Mouse (Mus musculus): ENCODE measurements at regions not wholly inside any gene's neighbourhood (a gene's known extent, or its start where the extent isn't known, plus 50 kb on each side); places are given as distances from the start of the nearest gene placed in this dataset.

DNA sequence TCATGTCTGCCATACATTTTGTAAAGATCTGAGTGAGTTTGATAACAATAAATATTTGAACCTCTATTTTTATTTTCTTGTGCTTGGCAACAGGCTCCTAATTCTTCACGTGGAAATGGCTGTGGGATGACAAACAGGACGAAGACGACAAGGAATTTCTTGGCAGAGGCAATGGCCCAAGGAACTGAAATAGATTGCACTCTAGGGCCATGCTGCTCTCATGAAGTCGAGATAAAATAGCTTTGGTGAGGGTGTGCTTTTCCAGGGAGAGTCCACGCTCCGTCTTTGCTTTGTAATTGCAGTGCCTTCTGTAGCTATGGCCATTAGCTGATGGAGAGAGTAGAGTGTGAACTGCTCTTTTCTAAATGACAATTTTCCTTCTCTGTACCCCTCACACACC, 50.9 kb upstream of the 1810046K07Rik start:
- DNase-seq (ENCODE audit: low spot score in 2 of 2): no peak

DNA sequence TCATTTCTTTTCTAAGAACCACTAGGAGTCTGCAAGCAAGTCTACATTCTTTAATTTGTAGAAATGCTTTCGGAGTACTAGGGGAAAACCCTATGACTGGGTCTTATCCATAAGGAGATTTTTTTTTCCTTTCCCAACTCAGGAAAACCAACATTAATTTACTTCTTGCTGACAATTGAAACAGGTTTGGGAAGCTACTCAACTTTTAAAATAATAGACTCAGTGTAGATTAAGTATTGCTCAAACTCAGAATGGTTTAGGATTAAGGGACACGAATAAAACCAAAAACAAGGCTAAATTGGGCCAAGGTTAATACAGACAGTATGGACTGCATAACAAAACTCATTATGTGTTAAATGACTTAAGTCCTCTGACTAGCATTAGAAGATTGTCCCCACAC, 65.2 kb upstream of the 1810046K07Rik start:
- no peak for DNase-seq (ENCODE audit: low spot score in 2 of 2)

DNA sequence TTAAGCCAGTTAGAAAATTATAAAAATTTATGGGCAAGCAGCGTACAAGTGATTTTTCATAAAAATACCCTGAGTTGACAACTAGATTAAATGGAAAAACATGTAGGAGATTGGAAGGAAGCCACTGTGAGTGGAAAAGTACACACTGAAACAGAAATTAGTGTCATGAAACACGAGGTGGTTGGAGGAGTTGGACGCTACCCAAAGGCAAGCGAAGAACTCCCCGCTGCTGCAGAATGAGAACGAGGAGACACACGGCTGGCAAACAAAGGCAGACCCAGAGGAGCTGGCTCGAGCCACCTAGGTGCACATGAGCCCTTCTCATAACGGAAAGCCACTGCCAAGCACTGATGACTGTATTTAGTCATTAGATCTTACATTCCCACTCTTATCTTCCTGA, 65.7 kb upstream of the 1810046K07Rik start:
- DNase-seq (ENCODE audit: low spot score in 2 of 2): peak in 1 of 2 experiments; percentile 23

DNA sequence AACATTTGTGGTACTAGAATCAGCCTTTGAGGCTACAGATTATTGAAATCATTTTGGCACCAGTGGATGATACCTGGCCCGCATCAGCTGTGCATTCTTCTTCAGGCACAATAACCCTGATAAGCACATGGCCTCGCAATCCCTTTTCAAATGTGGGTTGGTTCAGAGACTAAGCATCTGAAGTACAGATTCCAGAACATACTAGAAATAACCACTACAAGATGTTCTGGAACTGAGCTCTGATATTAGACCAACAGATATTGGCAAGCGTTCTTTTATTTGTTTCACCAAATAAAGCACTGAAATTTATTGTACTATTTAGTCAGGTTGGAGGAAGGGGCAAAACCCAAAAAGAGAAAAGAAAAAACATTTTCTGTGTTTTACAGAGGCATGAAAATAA, 68.1 kb upstream of the 1810046K07Rik start:
- DNase-seq (ENCODE audit: low spot score in 2 of 2): no peak

DNA sequence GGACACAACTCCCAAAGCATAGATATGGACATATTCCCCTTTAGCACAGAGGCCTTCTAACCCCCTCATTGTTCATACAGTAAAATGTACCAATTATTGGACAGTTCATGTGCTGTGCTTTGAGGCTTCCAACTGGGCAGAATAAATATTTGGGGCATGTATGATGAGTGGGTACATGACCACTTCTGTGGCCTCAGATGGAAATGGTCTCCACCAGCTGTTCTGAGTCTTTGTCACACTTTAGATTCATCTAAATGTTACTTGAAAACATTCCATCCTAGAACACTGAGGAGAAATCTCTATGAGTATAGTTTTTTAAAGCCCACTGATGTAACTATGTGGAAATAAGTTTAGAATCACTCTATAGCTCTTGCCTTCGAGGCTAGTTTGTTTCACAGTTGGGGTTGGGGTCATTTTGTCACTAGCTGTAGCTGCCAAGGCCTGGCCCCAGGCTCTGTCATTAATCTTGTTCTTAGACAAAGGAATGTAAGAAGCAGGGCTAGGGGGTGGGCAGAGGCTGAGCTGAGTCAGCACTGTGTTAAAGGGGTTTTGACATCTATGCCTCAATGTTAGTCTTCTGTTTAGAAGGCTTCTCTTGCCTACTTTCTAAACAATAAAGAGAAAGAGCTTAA, 69.0 kb upstream of the 1810046K07Rik start:
- DNase-seq (ENCODE audit: low spot score in 2 of 2): no peak

DNA sequence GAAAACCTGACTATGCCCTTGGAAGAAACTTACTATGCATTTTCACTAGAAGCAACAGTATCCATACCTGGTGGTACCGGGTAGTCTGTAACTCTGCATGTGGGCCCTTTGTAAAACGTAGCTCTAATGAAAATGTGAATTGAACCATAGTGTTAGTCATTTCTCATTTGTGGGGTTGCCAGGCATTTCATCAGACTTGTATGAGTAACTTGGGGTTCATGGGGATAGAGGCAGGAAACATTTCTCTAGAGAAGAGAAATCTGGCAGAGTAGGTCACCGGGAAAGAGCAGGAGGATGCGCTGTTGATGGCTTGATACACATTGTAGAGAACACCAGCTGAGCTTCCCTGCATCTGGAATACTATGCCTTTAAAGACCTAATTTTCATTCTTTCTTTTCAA, 70.2 kb upstream of the 1810046K07Rik start:
- no peak for DNase-seq (ENCODE audit: low spot score in 2 of 2)

DNA sequence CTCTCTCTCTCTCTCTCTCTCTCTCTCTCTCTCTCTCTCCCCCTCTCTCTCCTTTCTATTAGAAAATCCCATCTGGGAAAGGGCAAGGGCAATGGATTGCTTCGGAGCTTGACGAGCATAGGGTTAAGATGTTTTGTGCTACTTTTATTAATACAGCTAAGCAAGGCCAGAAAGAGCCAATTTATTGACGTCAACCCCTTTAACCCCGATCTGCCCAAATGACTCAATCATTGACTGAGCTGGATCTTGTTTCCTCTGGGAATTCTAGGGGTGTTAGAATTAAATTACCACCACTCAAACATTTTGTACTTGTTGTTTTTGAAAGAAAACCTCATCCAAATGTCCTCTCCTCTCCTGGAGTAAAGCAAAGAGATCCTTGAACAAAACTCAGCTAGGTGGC, 70.6 kb upstream of the 1810046K07Rik start:
- no peak for DNase-seq (ENCODE audit: low spot score in 2 of 2)

DNA sequence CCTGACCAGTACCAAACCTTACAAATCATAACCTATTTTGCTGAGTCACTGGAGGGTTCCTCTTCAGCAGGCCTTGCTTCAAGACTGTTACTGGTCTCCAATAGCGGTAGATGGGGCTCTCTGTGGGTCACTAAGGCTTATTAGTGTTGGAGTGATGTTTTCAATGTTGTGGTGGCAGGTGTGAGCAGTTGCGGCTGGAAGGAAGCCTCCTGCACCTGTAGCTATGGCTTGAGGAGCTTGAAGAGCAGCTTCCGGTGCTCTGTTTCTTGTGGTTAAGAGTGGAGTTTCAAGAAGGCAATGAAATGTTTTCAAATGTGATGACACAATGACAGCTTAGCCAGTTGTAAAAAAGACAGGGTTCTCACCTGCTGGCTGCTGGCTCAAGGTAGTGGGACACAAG, 73.1 kb upstream of the 1810046K07Rik start:
- no peak for DNase-seq (ENCODE audit: low spot score in 2 of 2)

DNA sequence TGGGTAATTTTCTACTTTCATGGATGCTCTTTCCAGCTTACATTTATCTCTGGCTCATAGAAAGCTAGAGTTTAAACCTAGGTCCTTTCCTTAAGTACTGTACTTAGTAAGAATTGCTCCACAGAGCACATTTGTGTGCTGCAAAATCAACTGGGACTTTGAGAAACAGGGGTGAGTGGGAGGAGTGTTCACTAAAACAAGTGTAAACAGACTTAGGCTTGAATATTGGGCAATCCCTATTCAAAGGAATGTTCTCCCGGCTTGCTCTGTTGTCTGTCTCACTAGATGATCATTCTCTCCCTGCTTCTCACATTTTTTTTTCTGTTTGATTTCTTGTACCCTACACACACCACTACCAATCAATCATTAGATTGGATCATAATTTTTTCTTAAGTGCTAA, 79.3 kb upstream of the 1810046K07Rik start:
- DNase-seq (ENCODE audit: low spot score in 2 of 2): no peak

DNA sequence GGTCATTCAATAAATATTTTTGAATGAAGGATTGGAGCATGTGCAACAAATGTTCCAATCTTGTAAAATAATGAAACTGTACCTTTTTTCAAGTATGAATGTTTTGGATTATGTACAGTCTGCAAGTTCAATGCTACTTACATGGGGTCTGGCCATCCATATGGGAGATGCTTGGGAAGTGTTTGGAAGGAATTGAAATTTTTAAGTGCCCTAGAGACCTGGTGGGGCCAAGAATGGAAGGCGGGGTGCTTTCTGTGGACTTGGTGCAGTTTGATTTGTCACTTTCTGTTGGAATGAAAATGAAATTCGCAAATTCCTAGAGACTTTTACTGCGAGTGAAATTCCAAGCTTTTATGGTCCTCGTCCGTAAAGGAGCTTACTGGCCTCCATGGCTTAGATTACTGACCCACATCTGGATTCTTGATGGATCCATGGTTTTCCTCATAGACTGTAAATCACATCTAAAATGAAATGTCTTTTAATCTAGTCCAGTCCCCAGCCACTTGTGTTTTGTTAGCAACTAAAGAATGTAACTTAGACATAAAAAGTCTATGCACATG, 90.3 kb upstream of the 1810046K07Rik start:
- no peak for DNase-seq (ENCODE audit: low spot score in 2 of 2)

DNA sequence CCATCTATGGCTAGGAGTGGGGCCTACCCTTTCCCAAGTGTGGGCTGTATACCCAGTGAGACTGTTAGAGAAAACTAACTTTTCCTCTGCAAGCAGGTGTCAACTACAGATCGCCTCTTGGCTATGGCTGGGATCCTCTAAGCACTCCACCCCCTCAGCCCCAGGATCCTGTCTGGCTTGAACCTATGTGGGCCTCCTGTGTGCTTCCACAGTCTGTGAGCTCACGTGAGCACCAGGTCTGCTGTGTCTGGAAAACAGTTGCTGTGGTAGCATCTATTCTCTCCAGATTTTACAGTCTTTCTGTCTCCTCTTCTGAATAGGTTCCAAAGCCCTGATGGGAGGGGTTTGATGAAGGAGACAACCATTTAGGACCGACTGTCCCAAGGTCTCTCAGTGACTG, 93.8 kb upstream of the 1810046K07Rik start:
- DNase-seq (ENCODE audit: low spot score in 2 of 2): no peak

DNA sequence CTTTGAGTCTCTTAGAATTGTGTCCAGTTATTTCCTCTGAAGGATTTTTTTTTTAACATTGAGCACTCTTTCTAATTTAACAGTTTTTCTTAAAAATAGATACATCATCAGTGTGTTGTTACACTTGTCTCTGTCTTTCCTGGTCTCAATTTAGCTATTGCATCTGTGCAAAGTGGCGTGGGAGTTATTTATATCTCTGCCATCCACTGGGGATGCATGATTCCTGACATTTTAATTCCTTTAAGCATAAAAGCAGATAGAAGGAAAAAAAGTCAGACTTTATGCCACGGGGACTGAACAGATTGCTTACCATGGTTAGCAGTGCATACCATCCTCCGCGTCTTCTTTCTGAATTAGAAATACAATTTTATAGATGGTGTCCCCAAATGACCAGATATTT, 94.6 kb upstream of the 1810046K07Rik start:
- no peak for DNase-seq (ENCODE audit: low spot score in 2 of 2)

DNA sequence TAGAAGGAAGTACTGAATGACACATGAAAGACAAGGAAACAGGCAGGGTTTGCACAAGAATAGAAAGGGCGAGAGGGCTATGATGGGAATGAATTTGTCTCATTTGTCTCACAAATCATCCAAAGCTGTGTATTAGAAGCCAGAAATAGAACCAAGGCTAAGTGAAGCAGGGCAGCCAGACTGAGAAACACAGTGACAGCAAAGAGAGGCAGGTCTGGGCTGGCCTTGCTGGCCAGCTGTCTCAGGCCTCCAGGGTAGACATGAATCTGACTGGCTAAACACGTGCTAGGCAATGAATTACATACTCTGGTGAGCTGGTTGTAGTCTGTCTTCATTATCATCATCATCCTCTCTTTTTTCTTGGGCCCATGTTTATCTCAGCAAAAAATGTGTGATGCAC, 101.7 kb upstream of the 1810046K07Rik start:
- no peak for DNase-seq (ENCODE audit: low spot score in 2 of 2)

DNA sequence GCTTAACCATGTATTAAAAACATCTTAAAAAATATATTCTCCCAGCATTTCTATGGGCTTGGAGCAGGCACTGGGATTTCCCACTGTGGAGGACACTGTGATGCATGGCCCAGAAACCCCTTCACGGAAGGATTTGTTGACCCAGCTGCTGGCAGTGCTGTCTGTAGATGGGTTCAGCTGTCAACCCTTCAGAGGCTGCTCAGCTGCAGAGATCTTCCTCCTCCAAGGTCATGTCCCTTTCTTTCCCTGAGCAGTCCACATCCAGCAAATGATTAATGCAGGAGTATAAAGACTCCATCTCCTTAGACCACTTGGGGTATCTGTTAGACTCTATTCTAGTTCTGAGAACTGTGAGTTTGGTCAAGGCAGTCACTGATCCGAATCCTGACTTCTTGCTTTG, 108.4 kb upstream of the 1810046K07Rik start:
- no peak for DNase-seq (ENCODE audit: low spot score in 2 of 2)

DNA sequence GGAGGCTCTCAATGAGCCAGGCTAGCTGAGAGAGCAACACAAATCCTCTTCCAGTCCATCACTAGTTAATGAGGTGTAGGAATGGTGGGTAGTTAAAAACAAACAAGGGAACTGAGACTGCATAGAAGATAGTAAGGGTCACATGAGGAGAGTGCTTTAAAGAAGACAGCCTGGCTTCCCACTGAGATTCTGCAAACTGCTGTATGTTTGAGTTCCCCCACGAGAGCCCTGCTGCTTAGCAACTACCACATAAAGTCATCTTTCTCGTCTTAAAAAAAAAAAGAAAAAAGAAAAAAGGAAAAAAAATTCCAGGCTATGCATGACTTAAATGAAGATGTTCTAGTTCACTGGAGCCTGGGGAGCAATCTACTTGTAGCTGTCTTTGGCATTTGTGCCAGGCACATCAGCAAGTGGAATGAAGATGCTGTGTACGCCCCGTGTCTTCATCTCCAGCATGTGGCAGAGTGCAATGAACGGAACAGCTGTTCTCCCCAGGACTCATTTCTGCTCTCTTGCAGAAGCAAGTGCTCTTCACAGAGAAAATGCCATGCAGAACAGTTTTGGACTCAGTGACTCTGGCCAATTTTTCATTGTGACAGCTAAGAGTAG, 113.2 kb upstream of the 1810046K07Rik start:
- peak in 1 of 2 experiments; percentile 7 for DNase-seq (ENCODE audit: low spot score in 2 of 2)

DNA sequence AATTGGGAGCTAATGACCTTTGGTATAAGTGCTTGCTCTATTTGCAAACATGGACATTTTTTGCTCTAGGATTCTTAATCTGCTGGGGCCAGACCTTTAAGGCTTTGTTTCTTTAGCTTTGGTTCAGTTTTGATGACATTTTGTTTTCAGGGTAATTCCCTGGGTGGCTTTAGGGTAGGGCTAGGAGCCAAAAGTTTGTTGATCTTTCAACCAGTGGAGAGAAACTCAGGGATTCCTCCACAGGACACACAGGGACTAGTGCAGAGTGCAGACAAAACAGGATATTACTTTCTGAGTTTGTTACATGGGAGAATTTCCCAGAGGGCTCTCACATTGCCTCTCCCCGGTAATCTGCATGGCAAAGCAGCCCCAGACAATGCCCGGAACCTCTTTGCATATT, 127.0 kb upstream of the 1810046K07Rik start:
- no peak for DNase-seq (ENCODE audit: low spot score in 2 of 2)

DNA sequence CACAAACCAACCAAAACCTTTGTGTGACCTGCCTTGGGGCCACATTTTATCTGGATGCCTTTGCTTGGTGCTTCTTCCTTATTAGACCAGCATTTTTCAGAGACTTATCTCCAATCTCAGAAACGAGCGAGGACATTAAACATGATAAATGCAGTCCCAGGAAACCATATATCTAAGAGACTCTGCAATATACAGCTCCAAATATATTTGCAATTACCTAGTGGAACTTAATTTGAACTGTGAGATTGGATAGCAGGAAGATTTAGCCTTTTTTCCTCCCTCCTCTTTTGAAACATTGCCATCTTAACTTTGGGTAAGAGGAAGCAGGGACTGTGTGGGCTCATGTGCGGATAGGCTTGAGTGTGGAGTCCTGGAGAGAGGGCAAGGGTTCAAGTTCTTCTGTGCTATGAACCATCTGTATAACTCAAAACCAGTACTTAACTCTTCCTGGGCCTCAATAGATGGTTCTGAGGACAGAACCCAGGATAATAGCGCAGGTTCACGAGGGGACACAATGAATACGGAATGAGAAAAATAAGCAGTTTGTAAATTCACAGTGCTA, 133.8 kb upstream of the 1810046K07Rik start:
- no peak for DNase-seq (ENCODE audit: low spot score in 2 of 2)

DNA sequence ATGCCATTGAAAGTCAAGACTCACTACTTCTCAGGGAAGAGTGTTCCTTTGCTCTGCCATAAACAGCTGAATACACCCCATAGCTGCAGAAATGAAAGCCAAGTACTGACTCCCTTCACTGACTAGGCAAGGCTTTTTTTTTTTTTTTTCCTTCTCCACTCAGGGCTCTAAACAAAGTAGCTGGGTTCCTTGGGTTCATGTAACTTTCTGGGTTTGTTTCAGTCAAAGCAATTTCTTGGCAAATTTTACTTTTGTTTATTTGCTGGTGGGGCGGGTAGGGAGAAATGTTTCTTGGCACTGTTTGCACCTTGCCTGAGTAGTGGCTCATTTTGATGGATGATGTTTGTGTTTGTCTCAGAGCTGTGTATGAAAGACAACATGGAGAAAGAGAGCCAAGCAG, 141.3 kb upstream of the 1810046K07Rik start:
- no peak for DNase-seq (ENCODE audit: low spot score in 2 of 2)

DNA sequence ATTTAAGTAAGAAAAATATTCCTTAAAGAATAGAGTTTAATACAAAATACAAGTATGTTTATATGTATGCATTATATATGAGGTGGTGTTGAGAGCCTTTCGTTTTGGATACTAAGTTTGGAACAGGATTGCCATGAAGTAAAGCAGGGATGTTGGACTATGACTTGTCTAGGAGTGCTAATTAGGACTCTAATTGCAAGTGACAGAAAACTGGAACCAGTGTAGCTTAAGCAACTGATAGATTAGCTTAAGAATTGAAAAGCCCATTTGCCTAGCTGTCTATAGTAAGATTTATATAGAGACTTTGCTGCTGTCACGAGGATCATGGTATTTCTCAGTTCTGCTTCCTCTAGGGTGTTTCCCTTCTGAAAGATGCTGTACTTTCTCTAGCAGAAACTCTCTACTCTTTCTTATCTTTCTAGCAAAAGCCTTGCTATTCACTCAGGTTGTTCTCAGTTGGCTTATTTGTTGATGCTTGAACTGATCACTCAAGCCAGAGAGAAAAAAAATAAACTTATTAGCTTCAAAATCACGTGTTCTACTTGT, 147.9 kb upstream of the 1810046K07Rik start:
- DNase-seq (ENCODE audit: low spot score in 2 of 2): no peak

DNA sequence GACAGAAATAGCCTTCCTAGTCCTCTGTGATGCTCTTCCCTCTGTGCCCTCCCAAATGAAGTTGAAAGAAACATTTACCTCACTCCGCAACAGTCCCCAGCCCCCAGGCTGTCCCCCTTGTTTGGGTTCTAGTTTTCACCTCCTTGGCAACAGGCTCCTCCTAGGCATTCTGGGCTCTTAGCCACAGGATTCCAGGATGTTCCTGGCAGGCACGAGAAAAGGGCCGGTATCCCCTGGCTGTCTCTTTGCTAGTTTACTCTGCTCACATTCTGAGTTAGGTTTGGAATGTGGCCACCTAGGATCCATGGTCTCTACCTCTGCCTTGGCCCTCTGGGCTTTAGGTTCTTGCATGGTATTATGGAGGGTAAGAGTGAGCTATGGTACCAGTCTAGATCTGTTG, 159.1 kb upstream of the 1810046K07Rik start:
- DNase-seq (ENCODE audit: low spot score in 2 of 2): no peak

DNA sequence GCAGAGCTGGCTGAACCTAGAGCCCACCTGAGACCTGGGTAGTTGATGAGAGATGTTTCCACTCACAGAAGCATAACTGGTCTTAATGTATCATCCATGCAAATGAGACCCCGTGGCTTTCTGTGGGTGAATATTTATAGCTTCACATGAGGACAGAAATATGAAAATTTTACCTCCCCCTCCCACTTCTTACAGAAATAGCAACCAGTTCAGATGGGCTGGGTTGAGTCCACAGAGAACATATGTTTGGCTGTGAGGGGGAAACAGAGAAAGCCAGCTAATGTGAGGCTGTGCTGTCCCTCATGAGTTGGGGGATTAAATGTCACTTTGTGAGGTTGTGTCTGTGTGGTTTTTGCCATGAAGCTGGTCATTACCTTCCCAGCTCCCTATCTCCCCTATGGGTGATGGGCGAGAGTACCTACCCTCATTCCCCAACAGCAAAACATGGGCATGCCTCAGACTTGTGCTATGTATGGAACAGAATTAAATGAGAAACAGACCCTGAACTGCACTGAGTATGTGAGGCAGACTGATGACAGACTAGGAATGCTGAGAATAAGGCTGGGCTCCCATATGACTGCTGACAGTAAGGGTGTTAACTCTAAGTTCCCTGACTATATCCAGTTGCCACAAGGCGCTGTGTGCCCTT, 178.7 kb upstream of the 1810046K07Rik start:
- no peak for DNase-seq (ENCODE audit: low spot score in 2 of 2)

DNA sequence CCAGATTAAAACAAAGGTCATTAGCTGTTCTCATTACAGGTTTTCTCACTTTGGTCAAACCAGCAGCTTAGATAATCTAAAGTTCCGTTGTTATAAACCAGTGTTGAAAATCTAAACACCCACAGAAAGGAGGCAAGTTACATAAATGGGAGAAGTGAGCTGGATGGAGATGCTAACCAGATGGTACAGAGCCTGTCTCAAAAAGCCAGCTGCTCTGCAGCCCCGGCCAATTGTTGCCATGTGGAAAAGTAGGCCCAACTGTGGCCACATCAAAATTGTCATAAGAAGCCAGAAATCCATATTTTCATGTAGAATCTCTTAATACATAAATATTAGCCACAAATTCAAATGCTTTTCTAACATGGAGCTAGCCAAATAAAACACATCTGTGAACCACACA, 188.9 kb upstream of the 1810046K07Rik start:
- DNase-seq (ENCODE audit: low spot score in 2 of 2): peak in 1 of 2 experiments; percentile 30
